Mouse (Mus musculus) lung, embryonic 15.5 days (tissue): Measurements from ENCODE around the gene Nme6. TPM values are rescaled to one million over a fixed set of nuclear protein-coding genes. Genes with fewer than 3 reads are reported as not detected.

Experiments
- ATAC-seq: fragments of 200-750 bp; cut with Nextera tagmentation; 2 replicates; pipeline ENCODE4 v1.8.0; 2017; ENCODE audit warnings: moderate number of reproducible peaks, borderline replicate concordance; ENCODE audit not compliant: low FRiP score, low TSS enrichment; ENCODE audit errors: extremely low read depth
- H3K27ac ChIP-seq: fragments of 300-500 bp; sonication (generic); 2 replicates; pipeline ENCODE4 v1.5.1; 2015; ENCODE audit warnings: moderate library complexity, mild to moderate bottlenecking, inconsistent platforms
- H3K27me3 ChIP-seq: fragments of 300-500 bp; sonication (generic); 2 replicates; pipeline ENCODE4 v1.6.1; 2015; ENCODE audit warnings: inconsistent platforms
- H3K36me3 ChIP-seq: fragments of 300-500 bp; sonication (generic); 2 replicates; pipeline ENCODE4 v1.6.1; 2015; ENCODE audit warnings: inconsistent platforms
- H3K4me1 ChIP-seq: fragments of 300-500 bp; sonication (generic); 2 replicates; pipeline ENCODE4 v1.6.1; 2015; ENCODE audit warnings: inconsistent platforms
- H3K4me2 ChIP-seq: fragments of 300-500 bp; sonication (generic); 2 replicates; pipeline ENCODE4 v1.6.1; 2015; ENCODE audit warnings: inconsistent platforms, mild to moderate bottlenecking, moderate library complexity
- H3K4me3 ChIP-seq: fragments of 300-500 bp; sonication (generic); 2 replicates; pipeline ENCODE4 v1.5.1; 2015; ENCODE audit warnings: mild to moderate bottlenecking, inconsistent platforms
- H3K9ac ChIP-seq: fragments of 300-500 bp; sonication (generic); 2 replicates; pipeline ENCODE4 v1.6.1; 2015; ENCODE audit warnings: inconsistent platforms
- H3K9me3 ChIP-seq: fragments of 300-500 bp; sonication (generic); 2 replicates; pipeline ENCODE4 v1.6.1; 2016; ENCODE audit warnings: inconsistent platforms
- WGBS: fragments of 180-500 bp; shearing (Covaris S2); methylation state at CpG from one replicate; pipeline ENCODE4 v1.1.7; 2015; 5-methylcytosine and 5-hydroxymethylcytosine counted together
- polyA plus RNA-seq: library from polyadenylated mRNA; unstranded; fragments of >200 nt; fragmentation: Nextera tagmentation; extraction: Ambion mirVana; gene quantifications from 2 replicates; pipeline ENCODE4 v1.2.1, GENCODE M21; 2015

The Nme6 gene
- polyA plus RNA-seq, 1 experiment from 2014 or later: 52.9 TPM

GRCm38 (mm10) chr9:109825739-109826138, 6.8 kb upstream of the Nme6 start:
- H3K27ac ChIP-seq: no peak overlapping the region
- no peaks in the 10 kb centered on the region for H3K27me3 ChIP-seq
- WGBS: 56% methylated on average over 4 of the region's 4 CpGs
- no peak for ATAC-seq
- no peaks in the 10 kb centered on the region for H3K9me3 ChIP-seq
- H3K4me1 ChIP-seq: no peaks in the 10 kb centered on the region
- no peak overlapping the region for H3K9ac ChIP-seq
- no peaks in the 10 kb centered on the region for H3K36me3 ChIP-seq
- H3K4me3 ChIP-seq: no peak overlapping the region
- H3K4me2 ChIP-seq: no peak overlapping the region

- Histone ChIP-seq H3K4me2 (no peak overlapping the region), H3K9me3 (no peaks in the 10 kb centered on the region), H3K9ac (no peak overlapping the region), H3K27ac (no peak overlapping the region), H3K4me3 (no peak overlapping the region), H3K27me3 (no peaks in the 10 kb centered on the region), H3K36me3 (no peaks in the 10 kb centered on the region), H3K4me1 (no peaks in the 10 kb centered on the region)
- WGBS: 65% methylated on average over 5 of the region's 5 CpGs
- ATAC-seq: no peak
These were observed 6.4 kb upstream of the Nme6 start for GRCm38 (mm10) chr9:109826181-109826580.

- Histone ChIP-seq H3K4me3 (peak overlapping the region; percentile 70), H3K9me3 (no peaks in the 10 kb centered on the region), H3K4me1 (peaks cover 4% of the 10 kb centered on the region; the same call in 1 of the 2 replicates), H3K36me3 (no peaks in the 10 kb centered on the region; the same call in 1 of the 2 replicates), H3K27me3 (no peaks in the 10 kb centered on the region), H3K27ac (peak overlapping the region; percentile 79; the same call in 1 of the 2 replicates), H3K4me2 (peak overlapping the region; percentile 76), H3K9ac (peak overlapping the region; percentile 60)
- WGBS: 7% methylated on average over 6 of the region's 6 CpGs
- ATAC-seq: peak; percentile 28
These were observed 501 bp downstream of the Nme6 start for GRCm38 (mm10) chr9:109833088-109833412.

- 26% methylated on average over 6 of the region's 6 CpGs for WGBS
- Histone ChIP-seq H3K9ac (no peak within 1 kb of the TSS), H3K9me3 (no peaks in the 10 kb centered on the region), H3K36me3 (no peaks in the 10 kb centered on the region), H3K4me1 (0 out of 2 replicates have a peak, but pooled peaks cover 9% of the 10 kb centered on the region), H3K4me3 (no peak within 1 kb of the TSS), H3K27me3 (no peaks in the 10 kb centered on the region), H3K4me2 (no peak within 1 kb of the TSS), H3K27ac (no peak within 1 kb of the TSS)
- peak; percentile 74 for ATAC-seq
These were observed 16.8 kb downstream of the Nme6 start, which contains the start of gene Camp for GRCm38 (mm10) chr9:109849312-109849758. Gene Camp, minus strand, starts transcription at chr9:109849617.

- 83% methylated on average over 5 of the region's 5 CpGs for WGBS
These were observed 17.6 kb downstream of the Nme6 start for GRCm38 (mm10) chr9:109850099-109850498.

GRCm38 (mm10) chr9:109854341-109854740, 21.8 kb downstream of the Nme6 start:
- H3K4me2 ChIP-seq: no peak overlapping the region
- no peak overlapping the region for H3K9ac ChIP-seq
- no peak for ATAC-seq
- WGBS: 71% methylated on average over 2 of the region's 2 CpGs
- 0 out of 2 replicates have a peak, but pooled peaks cover 5% of the 10 kb centered on the region for H3K4me1 ChIP-seq
- H3K36me3 ChIP-seq: no peaks in the 10 kb centered on the region
- no peak overlapping the region for H3K4me3 ChIP-seq
- no peaks in the 10 kb centered on the region for H3K9me3 ChIP-seq
- H3K27me3 ChIP-seq: no peaks in the 10 kb centered on the region
- H3K27ac ChIP-seq: no peak overlapping the region

More at GRCm38 (mm10) chr9:109850099-109850498, 17.6 kb downstream of the Nme6 start:
- Histone ChIP-seq H3K36me3 (no peaks in the 10 kb centered on the region), H3K27ac (no peak overlapping the region), H3K9ac (no peak overlapping the region), H3K4me1 (0 out of 2 replicates have a peak, but pooled peaks cover 9% of the 10 kb centered on the region), H3K4me2 (no peak overlapping the region), H3K9me3 (no peaks in the 10 kb centered on the region), H3K4me3 (no peak overlapping the region), H3K27me3 (no peaks in the 10 kb centered on the region)
- no peak for ATAC-seq

- WGBS: 72% methylated on average over 6 of the region's 6 CpGs
- H3K9me3 ChIP-seq: no peaks in the 10 kb centered on the region
- no peaks in the 10 kb centered on the region for H3K27me3 ChIP-seq
- no peak for ATAC-seq
- H3K4me3 ChIP-seq: no peak overlapping the region
- H3K9ac ChIP-seq: no peak overlapping the region
- H3K4me2 ChIP-seq: no peak overlapping the region
- H3K36me3 ChIP-seq: no peaks in the 10 kb centered on the region
- H3K27ac ChIP-seq: no peak overlapping the region
- H3K4me1 ChIP-seq: no peaks in the 10 kb centered on the region
These were observed 23.4 kb downstream of the Nme6 start for GRCm38 (mm10) chr9:109855947-109856346.

- Histone ChIP-seq H3K27ac (no peak overlapping the region), H3K27me3 (no peaks in the 10 kb centered on the region), H3K4me1 (0 out of 2 replicates have a peak, but pooled peaks cover 6% of the 10 kb centered on the region), H3K9ac (no peak overlapping the region), H3K4me2 (peak overlapping the region; percentile 34), H3K36me3 (no peaks in the 10 kb centered on the region), H3K9me3 (no peaks in the 10 kb centered on the region), H3K4me3 (no peak overlapping the region)
- no peak; the same call in 1 of the 2 replicates for ATAC-seq
- WGBS: 13% methylated on average over 20 of the region's 20 CpGs
These were observed 30.0 kb downstream of the Nme6 start for GRCm38 (mm10) chr9:109862397-109863044.

GRCm38 (mm10) chr9:109863085-109863484, 30.5 kb downstream of the Nme6 start:
- no peak overlapping the region for H3K4me3 ChIP-seq
- H3K4me1 ChIP-seq: 0 out of 2 replicates have a peak, but pooled peaks cover 6% of the 10 kb centered on the region
- no peaks in the 10 kb centered on the region for H3K27me3 ChIP-seq
- no peak overlapping the region for H3K9ac ChIP-seq
- no peak for ATAC-seq
- H3K4me2 ChIP-seq: no peak overlapping the region
- H3K36me3 ChIP-seq: no peaks in the 10 kb centered on the region
- H3K9me3 ChIP-seq: no peaks in the 10 kb centered on the region
- WGBS: 28% methylated on average over 3 of the region's 3 CpGs
- no peak overlapping the region for H3K27ac ChIP-seq

GRCm38 (mm10) chr9:109866218-109866617, 33.7 kb downstream of the Nme6 start:
- Histone ChIP-seq H3K27me3 (no peaks in the 10 kb centered on the region), H3K4me1 (0 out of 2 replicates have a peak, but pooled peaks cover 6% of the 10 kb centered on the region), H3K9me3 (no peaks in the 10 kb centered on the region), H3K36me3 (no peaks in the 10 kb centered on the region), H3K4me3 (no peak overlapping the region), H3K27ac (no peak overlapping the region), H3K9ac (no peak overlapping the region), H3K4me2 (no peak overlapping the region)
- WGBS: 42% methylated on average over 2 of the region's 2 CpGs
- no peak for ATAC-seq

GRCm38 (mm10) chr9:109870983-109871572, 38.5 kb downstream of the Nme6 start:
- Histone ChIP-seq H3K9ac (no peak overlapping the region), H3K27ac (no peak overlapping the region), H3K4me1 (no peaks in the 10 kb centered on the region), H3K9me3 (no peaks in the 10 kb centered on the region), H3K36me3 (no peaks in the 10 kb centered on the region), H3K27me3 (no peaks in the 10 kb centered on the region), H3K4me3 (no peak overlapping the region), H3K4me2 (no peak overlapping the region)
- WGBS: 35% methylated on average over 6 of the region's 6 CpGs
- no peak for ATAC-seq
